Mouse (Mus musculus) brain, embryonic 14.5 days (tissue): ENCODE measurements around the gene Stard3.

ENCODE experiments used
- CTCF ChIP-seq: fragments of 200-500 bp; IDR thresholded peaks from 2 replicates; pipeline ENCODE4 v1.5.1; 2012; ENCODE audit warnings: inconsistent platforms, mild to moderate bottlenecking, moderate library complexity, borderline replicate concordance; ENCODE audit not compliant: insufficient read depth, insufficient read length; ENCODE audit errors: extremely low read depth
- POLR2A ChIP-seq: fragments of 200-500 bp; IDR thresholded peaks from 2 replicates; pipeline ENCODE4 v1.6.1; 2012; ENCODE audit warnings: mild to moderate bottlenecking, inconsistent platforms, borderline replicate concordance; ENCODE audit not compliant: poor library complexity, insufficient read depth, insufficient read length, severe bottlenecking; ENCODE audit errors: extremely low read depth

GRCm38 (mm10) chr11:98331401-98331800, 26.8 kb upstream of the Stard3 start:
- TF ChIP-seq CTCF: no peak
- no peak for TF ChIP-seq POLR2A
